Mouse (Mus musculus) left cerebral cortex, postnatal 36 days (tissue): ENCODE results near the gene Capg. TPM values are rescaled to one million over a fixed set of nuclear protein-coding genes. Genes with fewer than 3 reads are reported as not detected.
A peak's percentile ranks its signal among the peaks of the same experiment; 100 is the strongest.

Source experiments
- DNase-seq, 2 experiments: peaks; one replicate each; pipeline ENCODE4 v3.0.0; 2021 to 2022; ENCODE audit warnings: low spot score in 2 of 2, mixed read lengths in 1 of 2
- intact Hi-C: fragments of 180-260 bp; cut with DNase I; formaldehyde crosslinking; loops from one replicate; pipeline ENCODE4 v1.15.1; 2025
- total RNA-seq, 2 experiments: library from RNA; stranded (reverse); gene quantifications; 2 replicates each; pipeline ENCODE4 v1.2.3; 2021

Capg gene
- total RNA-seq, 2 experiments from 2014 or later, result 2.2 to 3.1 TPM

- peak; percentile 87 to 88 for DNase-seq
- intact Hi-C loops, result loop anchor here (1.0 kb wide), 1 partner anchor 18 kb away; the partner anchor contains the start of gene Tgoln1
Observed at GRCm38 (mm10) chr6:72597956-72598753, 54.0 kb downstream of the Capg start, which contains the start of the genes Elmod3 and Retsat. Gene Elmod3 (minus strand): TSS chr6:72598413. Gene Retsat (plus strand): TSS chr6:72598475.

- intact Hi-C loops, result loop anchor here (1.0 kb wide), 1 partner anchor 17 kb away; the partner anchor contains the start of gene Tgoln1
- no peak for DNase-seq
Observed at GRCm38 (mm10) chr6:72598791-72599557, 54.8 kb downstream of the Capg start.

GRCm38 (mm10) chr6:72600216-72600615 lies 56.0 kb downstream of the Capg start:
- intact Hi-C loops, result no loop called here
- no peak for DNase-seq

- intact Hi-C loops, result no loop called here
- DNase-seq, result no peak
Observed at GRCm38 (mm10) chr6:72600771-72601170, 56.6 kb downstream of the Capg start.

DNA sequence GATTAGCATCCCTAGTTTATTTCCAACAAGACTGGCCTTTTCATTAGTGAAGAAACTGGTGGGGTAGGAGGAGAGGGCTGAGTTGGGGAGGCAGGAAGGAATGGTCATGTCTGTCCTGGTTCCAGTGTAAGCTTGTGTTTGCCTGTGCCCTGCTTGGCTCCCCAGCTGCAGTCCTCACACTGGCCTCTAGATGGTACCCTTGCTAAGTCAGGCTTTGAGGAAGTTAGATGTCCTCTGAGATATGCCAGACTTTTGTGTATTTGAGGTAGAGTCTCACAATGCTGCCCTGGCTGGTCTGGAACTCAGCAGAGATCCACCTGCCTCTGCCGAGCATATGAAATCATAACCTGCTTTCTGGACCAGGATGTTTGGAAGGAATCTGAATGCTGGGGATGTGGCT lies 57.5 kb downstream of the Capg start:
- intact Hi-C loops, result no loop called here
- peak; percentile 73 to 78 for DNase-seq

GRCm38 (mm10) chr6:72604066-72604465 lies 59.9 kb downstream of the Capg start:
- DNase-seq, result no peak
- intact Hi-C loops, result no loop called here

DNA sequence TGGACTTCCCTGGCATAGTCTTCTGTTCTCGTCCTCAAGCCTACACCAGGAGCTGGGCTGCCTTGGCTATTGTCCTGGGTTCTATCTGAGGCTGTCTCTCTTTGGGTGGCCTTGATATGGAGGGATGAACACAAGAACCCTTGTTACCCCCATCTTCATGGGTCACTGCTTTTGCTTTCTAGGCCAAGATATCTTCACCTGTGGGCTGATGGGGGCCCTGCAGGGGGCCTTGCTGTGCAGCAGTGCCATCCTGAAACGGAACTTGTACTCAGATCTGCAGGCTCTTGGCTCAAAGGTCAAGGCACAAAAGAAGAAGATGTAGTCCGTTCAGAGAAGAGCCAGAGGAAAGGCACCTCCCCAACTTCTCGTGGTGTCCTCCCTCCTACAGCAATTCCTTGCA lies 62.9 kb downstream of the Capg start:
- intact Hi-C loops, result no loop called here
- DNase-seq, result no peak

- DNase-seq, result no peak
- intact Hi-C loops, result no loop called here
Observed at GRCm38 (mm10) chr6:72607676-72608075, 63.5 kb downstream of the Capg start.

DNA sequence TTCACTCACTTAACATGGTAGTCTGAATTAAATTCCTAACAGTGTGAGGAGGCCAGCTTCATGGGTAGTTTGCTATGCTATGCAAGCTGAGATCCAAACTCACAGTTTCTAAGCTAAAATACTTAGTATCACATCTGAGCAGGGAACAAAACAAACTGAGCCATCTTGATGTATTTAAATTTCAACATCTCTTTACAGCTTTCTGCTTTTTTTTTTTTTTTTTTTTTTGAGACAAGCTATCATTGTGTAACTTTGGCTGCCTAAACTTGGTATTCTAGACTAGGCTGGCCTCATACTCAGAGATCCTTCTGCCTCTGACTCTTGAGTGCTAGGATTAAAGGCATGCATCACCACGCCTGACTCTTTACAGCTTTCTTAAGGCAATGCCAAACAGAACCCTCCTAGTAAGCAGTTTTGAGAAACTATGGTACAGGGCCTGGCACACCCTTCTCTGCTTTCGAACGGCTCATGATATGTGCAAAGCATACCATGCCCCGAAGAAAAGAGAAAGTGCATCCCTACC lies 64.5 kb downstream of the Capg start:
- intact Hi-C loops, result no loop called here
- DNase-seq, result no peak

DNA sequence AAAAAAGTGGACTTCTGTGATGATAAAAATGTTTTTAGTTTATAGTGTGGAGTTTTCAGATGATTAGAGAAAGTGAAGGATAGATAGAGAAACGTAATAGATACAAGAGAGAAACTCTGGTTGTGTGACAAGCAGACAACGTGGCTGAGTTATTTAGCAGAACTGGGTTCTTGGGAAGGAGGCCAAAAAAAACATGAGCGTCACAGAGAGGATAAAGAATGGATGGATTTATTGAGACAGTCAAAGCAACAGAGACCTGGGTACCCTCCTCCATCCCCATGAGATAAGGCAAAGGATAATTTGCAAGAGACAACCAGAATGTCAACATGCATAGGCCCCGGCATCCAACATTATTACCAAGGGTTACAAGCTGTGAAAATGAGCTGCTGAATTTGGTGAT lies 66.1 kb downstream of the Capg start:
- DNase-seq, result no peak
- intact Hi-C loops, result no loop called here

Other genes with a start within 250 kb of the Capg start
- gene Sftpb, start 239.8 kb upstream of the Capg start, total RNA-seq, result not detected
- 10 to 100 TPM; 33.0 to 33.8 TPM for gene Usp39, start 199.2 kb upstream of the Capg start, total RNA-seq
- gene 0610030E20Rik, start 197.1 kb upstream of the Capg start, total RNA-seq, result 10 to 100 TPM; 13.9 to 19.0 TPM
- 1 to 10 TPM; 9.0 to 9.9 TPM for gene Tmem150a, start 188.9 kb upstream of the Capg start, total RNA-seq
- 10 to 100 TPM; 71.6 to 76.2 TPM for gene Rnf181, start 177.4 kb upstream of the Capg start, total RNA-seq
- gene Vamp5, start 163.9 kb upstream of the Capg start, total RNA-seq, result 1 to 10 TPM; 4.0 to 4.3 TPM
- gene Vamp8, start 153.7 kb upstream of the Capg start, total RNA-seq, result 10 to 100 TPM; 12.6 to 13.8 TPM
- gene Ggcx, start 130.1 kb upstream of the Capg start, total RNA-seq, result 10 to 100 TPM; 21.7 to 27.0 TPM
- gene Mat2a, start 104.8 kb upstream of the Capg start, total RNA-seq, result 100 to 1,000 TPM; 164 to 176 TPM
- under 1 TPM; 0.54 to 0.72 TPM for gene Sh2d6, start 22.7 kb upstream of the Capg start, total RNA-seq
- 10 to 100 TPM; 19.7 to 19.9 TPM for gene Elmod3, start 54.0 kb downstream of the Capg start, total RNA-seq
- 10 to 100 TPM; 52.2 to 53.9 TPM for gene Retsat, start 54.1 kb downstream of the Capg start, total RNA-seq
- 10 to 100 TPM; 89.0 to 89.3 TPM for gene Tgoln1, start 72.6 kb downstream of the Capg start, total RNA-seq
- 1 to 10 TPM; 3.5 to 3.7 TPM for gene Tcf7l1, start 244.9 kb downstream of the Capg start, total RNA-seq